Mouse (Mus musculus) liver, adult 2 months (tissue): Measurements from ENCODE around the gene Ankrd2. TPM values are rescaled to one million over a fixed set of nuclear protein-coding genes. Genes with fewer than 3 reads are reported as not detected.
A peak's percentile ranks its signal among the peaks of the same experiment; 100 is the strongest.

Experiments used
- DNase-seq: peaks from one replicate; pipeline ENCODE4 v3.0.0-alpha.2; 2011; ENCODE audit warnings: low read depth, low spot score; ENCODE audit errors: extremely low read depth
- H3K27ac ChIP-seq: fragments of 200-500 bp; replicated peaks from 2 replicates; pipeline ENCODE4 v1.5.1; 2012; ENCODE audit warnings: low read depth, mild to moderate bottlenecking, control low read depth, inconsistent platforms, low read length; ENCODE audit not compliant: insufficient read depth
- H3K27me3 ChIP-seq: fragments of 200-500 bp; 2 replicates; pipeline ENCODE4 v1.6.1; 2012; ENCODE audit warnings: mild to moderate bottlenecking, moderate library complexity, low read length, inconsistent platforms; ENCODE audit not compliant: control insufficient read depth, insufficient read depth
- H3K36me3 ChIP-seq: fragments of 200-500 bp; 2 replicates; pipeline ENCODE4 v1.6.1; 2012; ENCODE audit warnings: low read length, inconsistent platforms; ENCODE audit not compliant: control insufficient read depth, insufficient read depth
- H3K4me1 ChIP-seq: fragments of 200-500 bp; 2 replicates; pipeline ENCODE4 v1.6.1; 2011; ENCODE audit warnings: low read length; ENCODE audit not compliant: control insufficient read depth, insufficient read depth
- H3K4me3 ChIP-seq: fragments of 200-500 bp; 2 replicates; pipeline ENCODE4 v1.5.1; 2011; ENCODE audit warnings: low read depth, mild to moderate bottlenecking, control low read depth, low read length, moderate library complexity; ENCODE audit not compliant: insufficient read depth
- H3K79me2 ChIP-seq: fragments of 200-500 bp; 2 replicates; pipeline ENCODE4 v1.6.1; 2012; ENCODE audit warnings: inconsistent platforms, mild to moderate bottlenecking, low read length, moderate library complexity; ENCODE audit not compliant: control insufficient read depth, insufficient read depth
- H3K9ac ChIP-seq: fragments of 200-500 bp; 2 replicates; pipeline ENCODE4 v1.6.1; 2012; ENCODE audit warnings: low read depth, mild to moderate bottlenecking, control low read depth, inconsistent platforms, low read length
- CTCF ChIP-seq: fragments of 200-500 bp; IDR thresholded peaks from 2 replicates; pipeline ENCODE4 v1.5.1; 2011; ENCODE audit warnings: low read depth, low read length, control low read depth
- POLR2A ChIP-seq: fragments of 200-500 bp; IDR thresholded peaks from 2 replicates; pipeline ENCODE4 v1.6.1; 2011; ENCODE audit warnings: low read length, control low read depth; ENCODE audit not compliant: insufficient read depth; ENCODE audit errors: extremely low read depth
- WGBS: fragments of 180-500 bp; shearing (Covaris S2); methylation state at CpG from one replicate; pipeline ENCODE4 v1.1.7; 2018; 5-methylcytosine and 5-hydroxymethylcytosine counted together
- polyA plus RNA-seq: library from polyadenylated mRNA; depleted of rRNA; stranded (reverse); fragments of >200 nt; gene quantifications from 2 replicates; pipeline ENCODE4 v1.2.3, GENCODE M21; 2012
- total RNA-seq: library from RNA; depleted of rRNA; stranded (reverse); fragments of >200 nt; gene quantifications from 2 replicates; pipeline ENCODE4 v1.2.3, GENCODE M21; 2014

The Ankrd2 gene
- total and polyA plus RNA-seq, 2 experiments = 0.37 to 1.2 TPM

- H3K27me3 ChIP-seq = no peaks in the 10 kb centered on the region
- H3K4me1 ChIP-seq = peaks cover 11% of the 10 kb centered on the region
- no peak overlapping the region for H3K9ac ChIP-seq
- H3K4me3 ChIP-seq = no peak overlapping the region
- no peak overlapping the region for H3K27ac ChIP-seq
- H3K36me3 ChIP-seq = peaks cover 31% of the 10 kb centered on the region
- no peak for TF ChIP-seq POLR2A
- TF ChIP-seq CTCF = no peak
- 20% methylated on average over 7 of the region's 7 CpGs for whole genome bisulfite sequencing
- peaks cover 12% of the 10 kb centered on the region; the same call in 1 of the 2 replicates for H3K79me2 ChIP-seq
- DNase-seq = peak; percentile 57
Observed at GRCm38 (mm10) chr19:42058426-42058825, 22.6 kb downstream of the Ankrd2 start.

GRCm38 (mm10) chr19:42061443-42061842 is 25.6 kb downstream of the Ankrd2 start:
- no peaks in the 10 kb centered on the region for H3K4me1 ChIP-seq
- WGBS = 77% methylated on average over 7 of the region's 7 CpGs
- H3K9ac ChIP-seq = no peak overlapping the region
- no peaks in the 10 kb centered on the region for H3K27me3 ChIP-seq
- H3K36me3 ChIP-seq = peaks cover 46% of the 10 kb centered on the region
- peaks cover 3% of the 10 kb centered on the region; the same call in 1 of the 2 replicates for H3K79me2 ChIP-seq
- DNase-seq = peak; percentile 46
- no peak for TF ChIP-seq CTCF
- TF ChIP-seq POLR2A = no peak
- no peak overlapping the region for H3K27ac ChIP-seq
- no peak overlapping the region for H3K4me3 ChIP-seq

- Histone ChIP-seq H3K4me3 (no peak overlapping the region), H3K79me2 (no peaks in the 10 kb centered on the region), H3K27ac (no peak overlapping the region), H3K4me1 (peaks cover 11% of the 10 kb centered on the region), H3K36me3 (peaks cover 32% of the 10 kb centered on the region), H3K9ac (no peak overlapping the region), H3K27me3 (no peaks in the 10 kb centered on the region)
- WGBS = 75% methylated on average over 11 of the region's 11 CpGs
- no peak for DNase-seq
- TF ChIP-seq POLR2A = no peak
- TF ChIP-seq CTCF = no peak
Observed at GRCm38 (mm10) chr19:42068441-42069240, 32.8 kb downstream of the Ankrd2 start.

GRCm38 (mm10) chr19:42069241-42069525 is 33.4 kb downstream of the Ankrd2 start:
- Histone ChIP-seq H3K27ac (no peak overlapping the region), H3K79me2 (no peaks in the 10 kb centered on the region), H3K9ac (no peak overlapping the region), H3K4me3 (no peak overlapping the region), H3K4me1 (peaks cover 11% of the 10 kb centered on the region), H3K36me3 (peaks cover 29% of the 10 kb centered on the region), H3K27me3 (no peaks in the 10 kb centered on the region)
- DNase-seq = no peak
- WGBS = 77% methylated on average over 6 of the region's 6 CpGs
- TF ChIP-seq POLR2A (no peak), CTCF (peak; percentile 34; the same call in 1 of the 2 replicates)

- Histone ChIP-seq H3K27ac (peak overlapping the region; percentile 65), H3K4me3 (no peak overlapping the region), H3K9ac (no peak overlapping the region), H3K36me3 (peaks cover 21% of the 10 kb centered on the region), H3K79me2 (no peaks in the 10 kb centered on the region), H3K27me3 (no peaks in the 10 kb centered on the region), H3K4me1 (peaks cover 11% of the 10 kb centered on the region)
- DNase-seq = peak; percentile 48
- WGBS = 61% methylated on average over 7 of the region's 7 CpGs
- TF ChIP-seq CTCF = peak; percentile 27; the same call in 1 of the 2 replicates
- TF ChIP-seq POLR2A = no peak
Observed at GRCm38 (mm10) chr19:42071221-42071620, 35.4 kb downstream of the Ankrd2 start.

- Histone ChIP-seq H3K36me3 (peaks cover 18% of the 10 kb centered on the region), H3K79me2 (no peaks in the 10 kb centered on the region), H3K9ac (peak overlapping the region; percentile 53), H3K4me1 (peaks cover 11% of the 10 kb centered on the region), H3K27me3 (no peaks in the 10 kb centered on the region), H3K27ac (peak overlapping the region; percentile 96), H3K4me3 (no peak overlapping the region)
- TF ChIP-seq CTCF = no peak
- WGBS = 25% methylated on average over 15 of the region's 15 CpGs
- DNase-seq = peak; percentile 99
Observed at GRCm38 (mm10) chr19:42071886-42072608, 36.2 kb downstream of the Ankrd2 start.
